24 mouse cellular contexts compared by ENCODE assay signal in the genomic region with DNA sequence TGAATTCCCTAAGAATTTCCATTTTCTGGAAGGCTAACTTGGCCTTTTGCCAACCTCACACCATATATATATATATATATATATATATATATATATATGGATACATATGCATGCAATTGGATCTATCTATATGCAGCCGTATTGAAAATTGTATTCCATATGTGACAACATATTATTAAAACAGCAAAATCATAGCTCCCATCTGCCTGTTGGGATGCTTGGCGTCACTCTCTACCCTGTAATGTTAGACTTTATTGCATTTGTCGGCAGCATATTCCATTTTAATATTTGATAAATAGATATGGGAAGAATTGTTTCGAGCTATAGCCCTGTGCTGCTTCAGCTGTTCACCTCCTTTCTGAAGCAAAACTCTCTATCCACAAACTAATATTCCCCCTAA.
"Had no signal": no experiment of that assay in that cellular context is flagged by ENCODE, and none has a peak within 500 bp of the region (broad histone marks: within the 10 kb centered on the region; RNA-seq: fewer than 3 reads in every experiment).

No protein-coding gene starts in this region.

- ATAC-seq: inflammation-experienced regulatory T-cells, adult 6 months; intestine, embryonic 15.5 days; intestine, postnatal 0 days had no signal

- H3K4me3 ChIP-seq: heart, adult 2 months; hindbrain, embryonic 10.5 days; hindbrain, embryonic 12.5 days; intestine, embryonic 15.5 days; layer of hippocampus, adult 2 months; left cerebral cortex, adult 2 months; limb, embryonic 10.5 days; limb, embryonic 12.5 days had no signal

- H3K27ac ChIP-seq: heart, adult 2 months; hindbrain, embryonic 10.5 days; hindbrain, embryonic 12.5 days; hindbrain, embryonic 14.5 days; intestine, embryonic 15.5 days; layer of hippocampus, adult 2 months; left cerebral cortex, adult 2 months; limb, embryonic 10.5 days; limb, embryonic 12.5 days had no signal

- H3K9ac ChIP-seq: hindbrain, embryonic 12.5 days; hindbrain, embryonic 14.5 days; intestine, embryonic 15.5 days; limb, embryonic 12.5 days had no signal

- H3K36me3 ChIP-seq: hindbrain, embryonic 10.5 days; hindbrain, embryonic 12.5 days; intestine, embryonic 15.5 days; limb, embryonic 10.5 days; limb, embryonic 12.5 days had no signal

- DNase-seq: gastrocnemius, postnatal 14 days; gastrocnemius, postnatal 36 days; heart, adult 11 months; heart, adult 2 months; heart, postnatal 10 days; heart, postnatal 4 days; kidney, adult 18-20 months; kidney, adult 8-10 months; kidney, postnatal 10 days; kidney, postnatal 25 days; kidney, postnatal 4 days; liver had no signal

- H3K27me3 ChIP-seq: hindbrain, embryonic 12.5 days; intestine, embryonic 15.5 days; limb, embryonic 12.5 days had no signal

- H3K4me2 ChIP-seq: heart, embryonic 11.5 days; hindbrain, embryonic 12.5 days; hindbrain, embryonic 14.5 days; intestine, embryonic 15.5 days; limb, embryonic 12.5 days; liver, embryonic 11.5 days had no signal

- H3K4me1 ChIP-seq: hindbrain, embryonic 10.5 days; hindbrain, embryonic 12.5 days; intestine, embryonic 15.5 days; limb, embryonic 10.5 days; limb, embryonic 12.5 days had no signal

- H3K9me3 ChIP-seq: hindbrain, embryonic 10.5 days; hindbrain, embryonic 12.5 days; intestine, embryonic 15.5 days; limb, embryonic 10.5 days; limb, embryonic 12.5 days had no signal
